Mouse (Mus musculus) limb, embryonic 11.5 days (tissue): ENCODE measurements at regions not wholly inside any gene's neighbourhood (a gene's known extent, or its start where the extent isn't known, plus 50 kb on each side); places are given as distances from the start of the nearest gene placed in this dataset.

Experiments
- ATAC-seq: fragments of 200-750 bp; cut with Nextera tagmentation; 2 replicates; pipeline ENCODE4 v1.8.0; 2017; ENCODE audit warnings: low read depth; ENCODE audit not compliant: insufficient number of reproducible peaks, low FRiP score, low TSS enrichment
- DNase-seq: peaks from one replicate; pipeline ENCODE4 v3.0.0-alpha.2; 2015; ENCODE audit warnings: low spot score
- H3K27ac ChIP-seq: fragments of 300-500 bp; sonication (generic); replicated peaks from 2 replicates; pipeline ENCODE4 v1.5.1; 2014; ENCODE audit warnings: low read depth, mild to moderate bottlenecking, low read length
- H3K27me3 ChIP-seq: fragments of 300-500 bp; sonication (generic); 2 replicates; pipeline ENCODE4 v1.6.1; 2014; ENCODE audit warnings: mild to moderate bottlenecking, low read length, mixed read lengths; ENCODE audit not compliant: control insufficient read depth, insufficient read depth
- H3K36me3 ChIP-seq: fragments of 300-500 bp; sonication (generic); 2 replicates; pipeline ENCODE4 v1.6.1; 2014; ENCODE audit warnings: mild to moderate bottlenecking, low read length, moderate library complexity, mixed read lengths; ENCODE audit not compliant: control insufficient read depth, insufficient read depth
- H3K4me1 ChIP-seq: fragments of 300-500 bp; sonication (generic); 2 replicates; pipeline ENCODE4 v1.6.1; 2014; ENCODE audit warnings: low read length, mixed read lengths; ENCODE audit not compliant: control insufficient read depth, insufficient read depth
- H3K4me2 ChIP-seq: fragments of 300-500 bp; sonication (generic); 2 replicates; pipeline ENCODE4 v1.6.1; 2014; ENCODE audit warnings: low read depth, mild to moderate bottlenecking, moderate library complexity; ENCODE audit not compliant: severe bottlenecking
- H3K4me3 ChIP-seq: fragments of 300-500 bp; sonication (generic); 2 replicates; pipeline ENCODE4 v1.5.1; 2014; ENCODE audit warnings: low read depth, low read length
- H3K9ac ChIP-seq: fragments of 300-500 bp; sonication (generic); 2 replicates; pipeline ENCODE4 v1.6.1; 2014; ENCODE audit warnings: mild to moderate bottlenecking, low read length
- H3K9me3 ChIP-seq: fragments of 300-500 bp; sonication (generic); 2 replicates; pipeline ENCODE4 v1.6.1; 2016; ENCODE audit warnings: low read length; ENCODE audit not compliant: control insufficient read depth
- WGBS: fragments of 180-500 bp; shearing (Covaris S2); extraction: QIAGEN DNeasy Blood & Tissue Kit; methylation state at CpG from one replicate; pipeline ENCODE4 v1.1.7; 2014; 5-methylcytosine and 5-hydroxymethylcytosine counted together

DNA sequence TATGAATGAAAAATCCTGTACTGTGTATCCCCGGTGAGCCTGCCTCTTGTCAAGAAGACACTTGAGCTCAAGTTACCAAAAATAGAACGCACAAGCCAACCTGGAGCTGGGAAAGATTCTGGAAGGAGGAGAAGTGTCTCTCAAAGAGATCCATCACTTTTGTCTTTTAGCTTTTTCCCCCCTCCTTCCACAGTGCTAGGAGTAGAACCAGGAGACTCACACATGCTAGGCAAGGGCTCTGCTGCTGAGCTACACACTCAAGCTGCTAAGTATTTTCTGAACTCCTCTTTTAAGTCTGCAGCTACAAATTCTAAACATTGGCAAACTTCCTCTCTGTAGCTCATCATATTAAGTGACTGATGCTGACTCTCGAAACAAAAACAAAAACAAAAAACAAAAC lies 176.2 kb upstream of the Atp5g3 start:
- Histone ChIP-seq H3K4me3 (no peak overlapping the region), H3K9ac (no peak overlapping the region), H3K27ac (no peak overlapping the region), H3K9me3 (no peaks in the 10 kb centered on the region), H3K36me3 (no peaks in the 10 kb centered on the region), H3K27me3 (no peaks in the 10 kb centered on the region), H3K4me2 (no peak overlapping the region), H3K4me1 (no peaks in the 10 kb centered on the region)
- ATAC-seq = no peak
- DNase-seq = peak; percentile 14
- WGBS = 80% methylated on average over 3 of the region's 3 CpGs

DNA sequence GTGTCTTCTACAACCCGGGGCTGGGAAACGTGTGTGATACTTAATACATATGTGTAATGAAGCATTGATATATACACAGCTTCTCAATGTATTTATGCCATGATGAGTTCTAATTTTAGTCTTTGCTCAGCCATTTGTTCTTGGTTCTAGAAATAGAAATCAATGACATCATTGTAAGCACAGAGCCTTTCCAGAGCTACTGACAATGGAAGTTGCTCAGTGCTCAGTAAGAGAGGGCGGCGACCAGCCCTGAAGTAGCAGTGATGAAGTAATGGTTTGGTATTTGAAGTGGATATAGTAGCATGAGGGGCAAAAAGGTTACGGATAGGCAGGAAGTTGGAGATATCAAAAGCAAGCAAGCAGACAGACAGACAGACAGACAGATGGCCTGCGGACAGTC lies 173.8 kb upstream of the Atp5g3 start:
- DNase-seq = peak; percentile 11
- H3K4me1 ChIP-seq = no peaks in the 10 kb centered on the region
- H3K27ac ChIP-seq = no peak overlapping the region
- no peak for ATAC-seq
- 92% methylated on average over 6 of the region's 6 CpGs for WGBS
- H3K36me3 ChIP-seq = no peaks in the 10 kb centered on the region
- H3K4me3 ChIP-seq = no peak overlapping the region
- H3K9ac ChIP-seq = no peak overlapping the region
- no peak overlapping the region for H3K4me2 ChIP-seq
- no peaks in the 10 kb centered on the region for H3K9me3 ChIP-seq
- no peaks in the 10 kb centered on the region for H3K27me3 ChIP-seq

GRCm38 (mm10) chr2:74076774-74077173 lies 165.6 kb upstream of the Atp5g3 start:
- Histone ChIP-seq H3K4me1 (0 out of 2 replicates have a peak, but pooled peaks cover 2% of the 10 kb centered on the region), H3K4me2 (no peak overlapping the region), H3K9me3 (no peaks in the 10 kb centered on the region), H3K36me3 (no peaks in the 10 kb centered on the region), H3K9ac (no peak overlapping the region), H3K27me3 (no peaks in the 10 kb centered on the region), H3K27ac (no peak overlapping the region), H3K4me3 (no peak overlapping the region)
- DNase-seq = no peak
- ATAC-seq = no peak
- WGBS = 76% methylated on average over 4 of the region's 4 CpGs

- Histone ChIP-seq H3K4me3 (no peak overlapping the region), H3K4me1 (0 out of 2 replicates have a peak, but pooled peaks cover 2% of the 10 kb centered on the region), H3K9me3 (no peaks in the 10 kb centered on the region), H3K4me2 (no peak overlapping the region), H3K27me3 (no peaks in the 10 kb centered on the region), H3K9ac (no peak overlapping the region), H3K36me3 (no peaks in the 10 kb centered on the region), H3K27ac (peak overlapping the region; percentile 14; the same call in 1 of the 2 replicates)
- DNase-seq (no peak), ATAC-seq (no peak; the same call in 1 of the 2 replicates)
- WGBS = 29% methylated on average over 1 of the region's 1 CpGs
Observed at GRCm38 (mm10) chr2:74075566-74075965, 164.4 kb upstream of the Atp5g3 start.

DNA sequence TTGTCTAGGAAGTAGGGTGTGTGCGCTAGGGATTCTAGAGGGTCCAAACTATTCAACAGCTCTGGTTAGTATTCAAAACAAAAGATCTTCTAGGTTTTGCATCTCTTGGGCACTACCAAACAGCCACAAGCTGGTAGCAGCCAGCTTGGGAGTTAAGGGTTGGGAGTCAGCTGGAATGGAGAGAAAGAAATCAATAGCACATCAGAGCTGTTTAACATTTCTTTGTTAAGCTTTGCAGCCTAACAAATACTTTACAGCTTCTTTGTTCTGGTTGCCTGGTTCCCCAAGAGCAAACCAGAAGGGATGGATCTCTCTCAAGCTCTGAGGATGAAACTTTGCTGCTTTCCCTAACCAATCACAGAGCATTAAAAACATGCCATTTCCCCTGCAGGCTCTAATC lies 162.3 kb upstream of the Atp5g3 start:
- WGBS = 79% methylated on average over 1 of the region's 1 CpGs
- Histone ChIP-seq H3K9ac (no peak overlapping the region), H3K9me3 (no peaks in the 10 kb centered on the region), H3K4me2 (no peak overlapping the region), H3K27me3 (no peaks in the 10 kb centered on the region), H3K36me3 (no peaks in the 10 kb centered on the region), H3K4me1 (0 out of 2 replicates have a peak, but pooled peaks cover 2% of the 10 kb centered on the region), H3K4me3 (no peak overlapping the region), H3K27ac (peak overlapping the region; percentile 66; the same call in 1 of the 2 replicates)
- no peak for ATAC-seq
- DNase-seq = no peak

GRCm38 (mm10) chr2:74066652-74067051 lies 155.5 kb upstream of the Atp5g3 start:
- no peak overlapping the region for H3K4me3 ChIP-seq
- no peak overlapping the region for H3K27ac ChIP-seq
- DNase-seq (peak; percentile 80), ATAC-seq (peak; percentile 65; the same call in 1 of the 2 replicates)
- peaks cover 6% of the 10 kb centered on the region; the same call in 1 of the 2 replicates for H3K27me3 ChIP-seq
- no peaks in the 10 kb centered on the region for H3K36me3 ChIP-seq
- H3K4me1 ChIP-seq = peaks cover 9% of the 10 kb centered on the region; the same call in 1 of the 2 replicates
- 0 out of 2 replicates have a peak overlapping the region, but pooled peaks have one; percentile 12 for H3K9ac ChIP-seq
- peak overlapping the region; percentile 2; the same call in 1 of the 2 replicates for H3K4me2 ChIP-seq
- no peaks in the 10 kb centered on the region for H3K9me3 ChIP-seq
- WGBS = 5% methylated on average over 11 of the region's 11 CpGs

- Histone ChIP-seq H3K4me3 (no peak overlapping the region), H3K9ac (no peak overlapping the region), H3K36me3 (no peaks in the 10 kb centered on the region), H3K4me2 (no peak overlapping the region), H3K27me3 (peaks cover 6% of the 10 kb centered on the region; the same call in 1 of the 2 replicates), H3K9me3 (no peaks in the 10 kb centered on the region), H3K4me1 (peaks cover 9% of the 10 kb centered on the region; the same call in 1 of the 2 replicates), H3K27ac (no peak overlapping the region)
- WGBS = 67% methylated on average over 9 of the region's 9 CpGs
- DNase-seq = no peak
- no peak for ATAC-seq
Observed at GRCm38 (mm10) chr2:74064369-74064768, 153.2 kb upstream of the Atp5g3 start.

- WGBS = 74% methylated on average over 15 of the region's 15 CpGs
- H3K9ac ChIP-seq = no peak overlapping the region
- no peak overlapping the region for H3K27ac ChIP-seq
- no peak overlapping the region for H3K4me3 ChIP-seq
- H3K36me3 ChIP-seq = no peaks in the 10 kb centered on the region
- peaks cover 6% of the 10 kb centered on the region; the same call in 1 of the 2 replicates for H3K27me3 ChIP-seq
- ATAC-seq (no peak), DNase-seq (no peak)
- no peaks in the 10 kb centered on the region for H3K9me3 ChIP-seq
- H3K4me1 ChIP-seq = peaks cover 9% of the 10 kb centered on the region; the same call in 1 of the 2 replicates
- no peak overlapping the region for H3K4me2 ChIP-seq
Observed at GRCm38 (mm10) chr2:74063777-74064176, 152.7 kb upstream of the Atp5g3 start.

- no peak overlapping the region for H3K27ac ChIP-seq
- H3K4me2 ChIP-seq = no peak overlapping the region
- ATAC-seq (no peak), DNase-seq (no peak)
- H3K36me3 ChIP-seq = no peaks in the 10 kb centered on the region
- no peaks in the 10 kb centered on the region for H3K9me3 ChIP-seq
- H3K9ac ChIP-seq = no peak overlapping the region
- H3K4me1 ChIP-seq = peaks cover 9% of the 10 kb centered on the region; the same call in 1 of the 2 replicates
- WGBS = 51% methylated on average over 4 of the region's 4 CpGs
- H3K4me3 ChIP-seq = no peak overlapping the region
- peaks cover 6% of the 10 kb centered on the region; the same call in 1 of the 2 replicates for H3K27me3 ChIP-seq
Observed at GRCm38 (mm10) chr2:74063302-74063701, 152.2 kb upstream of the Atp5g3 start.
